Mouse (Mus musculus) myocyte (in vitro differentiated cells): ENCODE results near the gene 1600015I10Rik. TPM values are rescaled to one million over a fixed set of nuclear protein-coding genes. Genes with fewer than 3 reads are reported as not detected.
"Not testable (repeated sequence)": the region's sequence is repeated elsewhere in the genome, so short reads cannot be mapped to it uniquely, and the experiment has no call there.

ENCODE experiments used
- H3K27me3 ChIP-seq: one replicate; pipeline ENCODE4 v1.6.1; 2011; ENCODE audit not compliant: control insufficient read depth, insufficient read depth, insufficient read length
- H3K36me3 ChIP-seq: one replicate; pipeline ENCODE4 v1.6.1; 2011; ENCODE audit not compliant: control insufficient read depth, insufficient read depth
- H3K4me2 ChIP-seq: one replicate; pipeline ENCODE4 v1.6.1; 2011; ENCODE audit warnings: low read depth, control low read depth
- H3K4me3 ChIP-seq: one replicate; pipeline ENCODE4 v1.5.1; 2011; ENCODE audit warnings: mild to moderate bottlenecking, control low read depth, moderate library complexity
- H3K79me2 ChIP-seq: one replicate; pipeline ENCODE4 v1.6.1; 2011; ENCODE audit not compliant: control insufficient read depth, insufficient read depth
- H3ac ChIP-seq: one replicate; pipeline ENCODE4 v1.6.1; 2011; ENCODE audit not compliant: control insufficient read depth, insufficient read length
- CEBPB ChIP-seq: IDR thresholded peaks from 2 replicates; pipeline ENCODE4 v1.6.1; 2011; ENCODE audit warnings: mild to moderate bottlenecking, moderate library complexity; ENCODE audit not compliant: poor library complexity, insufficient read depth, severe bottlenecking
- E2F4 ChIP-seq: IDR thresholded peaks from one replicate; pipeline ENCODE4 v1.6.1; 2011; ENCODE audit warnings: mild to moderate bottlenecking, control low read depth, moderate library complexity; ENCODE audit not compliant: insufficient read depth
- MAX ChIP-seq: IDR thresholded peaks from one replicate; pipeline ENCODE4 v1.6.1; 2011; ENCODE audit warnings: low read depth, mild to moderate bottlenecking, control low read depth
- MYOD1 ChIP-seq, 3 experiments: IDR thresholded peaks; one replicate each; pipeline ENCODE4 v1.6.1; 2011; ENCODE audit warnings: control low read depth in 2 of 3, low read depth in 2 of 3, mild to moderate bottlenecking in 2 of 3, moderate library complexity in 1 of 3; ENCODE audit not compliant: insufficient read length in 2 of 3, control insufficient read depth in 1 of 3
- MYOG ChIP-seq, 3 experiments: IDR thresholded peaks; one replicate each; pipeline ENCODE4 v1.6.1; 2011; ENCODE audit warnings: control low read depth in 2 of 3, low read depth in 2 of 3, mild to moderate bottlenecking in 2 of 3; ENCODE audit not compliant: insufficient read length in 2 of 3, control insufficient read depth in 1 of 3, insufficient read depth in 1 of 3
- POLR2A ChIP-seq: IDR thresholded peaks from one replicate; pipeline ENCODE4 v1.6.1; 2011; ENCODE audit warnings: low read depth, mild to moderate bottlenecking, control low read depth, moderate library complexity; ENCODE audit not compliant: insufficient read length
- POLR2AphosphoS2 ChIP-seq: IDR thresholded peaks from one replicate; pipeline ENCODE4 v1.6.1; 2011; ENCODE audit warnings: low read depth, control low read depth; ENCODE audit not compliant: insufficient read length
- REST ChIP-seq: IDR thresholded peaks from one replicate; pipeline ENCODE4 v1.6.1; 2011; ENCODE audit warnings: mild to moderate bottlenecking, control low read depth, moderate library complexity; ENCODE audit not compliant: insufficient read depth, insufficient read length
- SRF ChIP-seq: IDR thresholded peaks from one replicate; pipeline ENCODE4 v1.6.1; 2011; ENCODE audit warnings: low read depth; ENCODE audit not compliant: control insufficient read depth, insufficient read length
- TCF12 ChIP-seq: IDR thresholded peaks from one replicate; pipeline ENCODE4 v1.6.1; 2011; ENCODE audit warnings: mild to moderate bottlenecking, control low read depth; ENCODE audit not compliant: poor library complexity, insufficient read depth, severe bottlenecking
- TCF3 ChIP-seq: IDR thresholded peaks from one replicate; pipeline ENCODE4 v1.6.1; 2011; ENCODE audit warnings: low read depth, control low read depth; ENCODE audit not compliant: insufficient read length
- USF1 ChIP-seq: IDR thresholded peaks from one replicate; pipeline ENCODE4 v1.6.1; 2011; ENCODE audit warnings: low read depth, mild to moderate bottlenecking, control low read depth, moderate library complexity
- polyA plus RNA-seq: library from polyadenylated mRNA; unstranded; fragments of >200 nt; fragmentation: generic; extraction: Trizol; gene quantifications from one replicate; pipeline ENCODE4 v1.2.1, GENCODE M21; 2012; ENCODE audit warnings: missing spikeins

The 1600015I10Rik gene
- not detected for polyA plus RNA-seq

DNA sequence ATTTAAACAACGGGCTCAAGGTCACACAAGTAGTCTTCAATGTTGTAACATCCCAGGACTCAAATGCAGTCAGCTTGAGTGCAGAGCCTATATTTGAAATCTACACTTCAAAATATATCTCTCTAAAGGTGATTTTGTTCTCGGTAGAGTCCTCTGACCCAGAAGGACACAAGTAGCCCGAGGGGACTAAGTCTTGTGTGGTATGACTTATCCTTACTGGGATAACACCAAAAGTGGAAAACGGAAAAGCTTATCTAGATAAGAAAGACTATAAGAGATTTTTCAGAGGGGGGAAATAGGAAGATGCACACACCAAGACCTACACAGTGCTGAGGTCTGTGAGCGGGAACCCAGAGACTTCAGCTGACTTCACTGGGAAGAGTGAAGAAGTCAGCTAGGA, at the start of gene 1600015I10Rik:
1600015I10Rik (plus strand) TSS at position 301 of the 400 bp plus-strand sequence.
- Histone ChIP-seq H3K4me3 (no peak within 1 kb of the TSS), H3K27me3 (no peaks in the 10 kb centered on the region), H3ac (no peak within 1 kb of the TSS), H3K4me2 (no peak within 1 kb of the TSS), H3K36me3 (no peaks in the 10 kb centered on the region), H3K79me2 (no peaks in the 10 kb centered on the region)
- TF ChIP-seq MYOG (IDR thresholded peaks at IDR 0.05; ENCODE audit: control insufficient read depth in 1 of 3, insufficient read depth in 1 of 3, insufficient read length in 2 of 3, low read depth in 2 of 3) (no peak), MYOD1 (IDR thresholded peaks at IDR 0.05; ENCODE audit: control insufficient read depth in 1 of 3, insufficient read length in 2 of 3, low read depth in 2 of 3) (no peak), E2F4 (no peak), POLR2A (no peak), SRF (no peak)

GRCm38 (mm10) chr6:48894203-48894602, 35.5 kb upstream of the 1600015I10Rik start:
- Histone ChIP-seq H3K36me3 (no peaks in the 10 kb centered on the region), H3K79me2 (no peaks in the 10 kb centered on the region), H3K4me3 (no peak overlapping the region), H3K4me2 (no peak overlapping the region), H3ac (no peak overlapping the region), H3K27me3 (no peaks in the 10 kb centered on the region)
- TF ChIP-seq POLR2AphosphoS2, result no peak
- TF ChIP-seq POLR2A, result no peak
- no peak for TF ChIP-seq MYOD1 (IDR thresholded peaks at IDR 0.05; ENCODE audit: control insufficient read depth in 1 of 3, insufficient read length in 2 of 3, low read depth in 2 of 3)
- no peak for TF ChIP-seq TCF12
- no peak for TF ChIP-seq REST
- no peak for TF ChIP-seq SRF
- no peak for TF ChIP-seq CEBPB
- no peak for TF ChIP-seq MYOG (IDR thresholded peaks at IDR 0.05; ENCODE audit: control insufficient read depth in 1 of 3, insufficient read depth in 1 of 3, insufficient read length in 2 of 3, low read depth in 2 of 3)
- TF ChIP-seq TCF3, result no peak
- no peak for TF ChIP-seq MAX
- TF ChIP-seq USF1, result no peak
- no peak for TF ChIP-seq E2F4

GRCm38 (mm10) chr6:48894938-48895818, 34.5 kb upstream of the 1600015I10Rik start:
- no peak overlapping the region for H3K4me2 ChIP-seq
- no peak overlapping the region for H3ac ChIP-seq
- H3K27me3 ChIP-seq, result no peaks in the 10 kb centered on the region
- TF ChIP-seq POLR2A, result no peak
- no peak for TF ChIP-seq TCF3
- TF ChIP-seq SRF, result no peak
- no peak for TF ChIP-seq TCF12
- no peak for TF ChIP-seq MAX
- no peaks in the 10 kb centered on the region for H3K79me2 ChIP-seq
- H3K36me3 ChIP-seq, result no peaks in the 10 kb centered on the region
- no peak overlapping the region for H3K4me3 ChIP-seq

GRCm38 (mm10) chr6:48895941-48896340, 33.8 kb upstream of the 1600015I10Rik start:
- Histone ChIP-seq H3K4me2 (no peak overlapping the region), H3K79me2 (no peaks in the 10 kb centered on the region), H3ac (no peak overlapping the region), H3K4me3 (no peak overlapping the region), H3K36me3 (no peaks in the 10 kb centered on the region), H3K27me3 (no peaks in the 10 kb centered on the region)
- no peak for TF ChIP-seq REST
- no peak for TF ChIP-seq MYOG (IDR thresholded peaks at IDR 0.05; ENCODE audit: control insufficient read depth in 1 of 3, insufficient read depth in 1 of 3, insufficient read length in 2 of 3, low read depth in 2 of 3)
- no peak for TF ChIP-seq USF1
- no peak for TF ChIP-seq TCF3
- TF ChIP-seq CEBPB, result no peak
- no peak for TF ChIP-seq E2F4
- TF ChIP-seq SRF, result no peak
- no peak for TF ChIP-seq POLR2A
- no peak for TF ChIP-seq MAX
- no peak for TF ChIP-seq POLR2AphosphoS2
- no peak for TF ChIP-seq TCF12
- TF ChIP-seq MYOD1 (IDR thresholded peaks at IDR 0.05; ENCODE audit: control insufficient read depth in 1 of 3, insufficient read length in 2 of 3, low read depth in 2 of 3), result no peak

DNA sequence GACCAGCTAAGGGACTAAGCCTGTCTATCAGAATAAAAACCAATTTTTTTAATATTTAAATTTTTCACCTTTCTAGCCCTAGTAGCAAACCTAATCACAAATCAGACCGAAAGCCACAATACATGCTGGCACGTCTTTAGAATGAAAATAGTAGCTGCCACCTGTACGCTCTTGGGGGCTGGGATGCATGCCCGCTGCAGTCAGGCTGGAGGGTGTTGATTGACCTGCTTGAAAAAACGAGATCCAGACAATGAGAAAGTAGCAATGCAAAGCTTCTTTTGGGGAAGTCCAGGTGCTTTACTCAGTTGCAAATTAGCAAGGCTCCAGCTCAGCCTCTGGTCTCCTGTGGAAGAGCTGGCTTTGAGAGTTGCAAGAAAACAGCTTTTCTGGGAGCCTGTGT, 32.7 kb upstream of the 1600015I10Rik start:
- H3ac ChIP-seq, result no peak overlapping the region
- no peaks in the 10 kb centered on the region for H3K27me3 ChIP-seq
- no peak overlapping the region for H3K4me3 ChIP-seq
- no peaks in the 10 kb centered on the region for H3K79me2 ChIP-seq
- no peaks in the 10 kb centered on the region for H3K36me3 ChIP-seq
- H3K4me2 ChIP-seq, result no peak overlapping the region
- TF ChIP-seq MAX, result no peak
- no peak for TF ChIP-seq POLR2A
- no peak for TF ChIP-seq MYOD1 (IDR thresholded peaks at IDR 0.05; ENCODE audit: control insufficient read depth in 1 of 3, insufficient read length in 2 of 3, low read depth in 2 of 3)
- no peak for TF ChIP-seq REST
- no peak for TF ChIP-seq MYOG (IDR thresholded peaks at IDR 0.05; ENCODE audit: control insufficient read depth in 1 of 3, insufficient read depth in 1 of 3, insufficient read length in 2 of 3, low read depth in 2 of 3)
- no peak for TF ChIP-seq TCF12
- no peak for TF ChIP-seq USF1
- TF ChIP-seq E2F4, result no peak
- no peak for TF ChIP-seq SRF
- no peak for TF ChIP-seq POLR2AphosphoS2
- no peak for TF ChIP-seq CEBPB
- TF ChIP-seq TCF3, result no peak

DNA sequence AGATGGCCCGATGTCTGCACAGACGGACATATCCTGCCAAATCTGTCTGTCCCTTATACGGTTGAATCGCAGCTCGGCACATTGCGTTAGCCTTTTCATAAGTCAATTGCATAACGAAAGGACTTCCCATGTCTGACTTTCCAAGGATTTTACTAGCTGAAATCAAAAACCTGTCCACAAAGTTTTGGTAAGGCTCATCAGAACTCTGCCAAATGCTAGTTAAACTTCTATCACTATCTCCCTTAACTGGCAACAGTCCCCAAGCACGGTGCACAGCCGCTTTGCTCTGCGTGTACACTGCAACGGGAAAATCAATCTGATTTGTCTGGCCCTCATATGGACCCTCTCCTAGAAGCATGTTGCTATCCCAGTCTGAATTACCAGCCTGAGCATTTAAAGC, 28.4 kb upstream of the 1600015I10Rik start:
- H3ac ChIP-seq, H3K4me2 ChIP-seq, H3K27me3 ChIP-seq, H3K79me2 ChIP-seq, H3K4me3 ChIP-seq, H3K36me3 ChIP-seq: not testable (repeated sequence)
